In the genomic region with DNA sequence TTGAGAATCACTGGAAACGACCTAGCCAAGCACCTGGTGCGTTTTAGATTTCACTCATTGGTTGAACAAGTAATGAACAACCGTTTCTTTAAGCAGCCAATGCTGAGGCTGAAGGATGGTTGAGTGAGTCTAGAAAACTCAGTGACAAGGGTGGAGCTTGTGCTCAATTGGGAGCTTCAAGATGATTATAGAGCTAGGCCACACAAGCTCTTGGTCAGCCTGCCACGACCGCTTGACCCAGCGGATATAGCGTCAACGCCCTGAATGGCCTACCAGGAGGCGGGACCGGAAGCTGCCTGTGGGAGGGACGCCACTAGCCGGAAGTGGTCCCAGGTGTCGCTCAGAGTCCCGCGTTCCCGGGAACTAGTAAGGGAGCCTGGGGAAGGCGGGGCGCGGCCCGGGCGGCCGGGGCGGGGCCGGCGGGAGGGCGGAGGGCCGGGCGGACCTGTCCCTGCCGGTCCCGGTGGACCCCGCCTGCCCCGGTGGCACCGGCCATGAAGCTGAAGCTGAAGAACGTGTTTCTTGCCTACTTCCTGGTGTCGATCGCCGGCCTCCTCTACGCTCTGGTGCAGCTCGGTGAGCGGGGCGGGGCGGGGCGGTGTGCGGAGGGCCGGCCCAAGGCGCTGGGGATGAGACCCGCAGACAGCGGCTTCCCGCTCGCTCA, we compare ENCODE assay signal across 8 mouse cellular contexts. TPM values are rescaled to one million over a fixed set of nuclear protein-coding genes. Genes with fewer than 3 reads are reported as not detected.
A peak's percentile ranks its signal among the peaks of the same experiment; 100 is the strongest.
DNase-seq lines count a peak whose midpoint lies in the region; ATAC-seq lines count a peak whose summit lies in the region.

TSS of gene B3gat3 (plus strand) at position 302 of the 664 bp plus-strand sequence.

- H3K36me3 ChIP-seq in embryonic facial prominence, embryonic 10.5 days (replicated peaks): peaks cover 47% of the 10 kb centered on the region
- H3K36me3 ChIP-seq in intestine, embryonic 16.5 days (ENCODE audit: control insufficient read depth, insufficient read depth, low read length): no peaks in the 10 kb centered on the region

- WGBS in embryonic facial prominence, embryonic 10.5 days: 3% methylated on average over 50 of the region's 50 CpGs
- WGBS in intestine, embryonic 16.5 days: 2% methylated on average over 50 of the region's 50 CpGs

- H3K27me3 ChIP-seq in embryonic facial prominence, embryonic 10.5 days (replicated peaks; ENCODE audit: low read depth, poor library complexity, severe bottlenecking): no peaks in the 10 kb centered on the region
- H3K27me3 ChIP-seq in intestine, embryonic 16.5 days (replicated peaks; ENCODE audit: control insufficient read depth, insufficient read depth, low read length): no peaks in the 10 kb centered on the region

- peaks cover 22% of the 10 kb centered on the region for H3K4me1 ChIP-seq in embryonic facial prominence, embryonic 10.5 days
- H3K4me1 ChIP-seq in intestine, embryonic 16.5 days (ENCODE audit: control insufficient read depth, insufficient read depth, low read length): peaks cover 10% of the 10 kb centered on the region; the same call in 1 of the 2 replicates

- peak within 1 kb of the TSS; percentile 86 for H3K9ac ChIP-seq in intestine, embryonic 16.5 days (ENCODE audit: low read depth, low read length)

- intact Hi-C loops in left cerebral cortex, postnatal 25 days (cut with DNase I): no loop called here

- H3K27ac ChIP-seq in embryonic facial prominence, embryonic 10.5 days (replicated peaks): peak within 1 kb of the TSS; percentile 92
- peak within 1 kb of the TSS; percentile 96 for H3K27ac ChIP-seq in intestine, embryonic 16.5 days (ENCODE audit: low read length)

- peak within 1 kb of the TSS; percentile 75 for H3K4me2 ChIP-seq in intestine, embryonic 16.5 days (ENCODE audit: low read depth, low read length)

- ATAC-seq in intestine, embryonic 16.5 days: peak; percentile 99

- H3K4me3 ChIP-seq in embryonic facial prominence, embryonic 10.5 days: peak within 1 kb of the TSS; percentile 92
- H3K4me3 ChIP-seq in intestine, embryonic 16.5 days (ENCODE audit: low read length): peak within 1 kb of the TSS; percentile 83

- DNase-seq in adrenal gland, postnatal 14 days: peak; percentile 97
- DNase-seq in embryonic facial prominence, embryonic 10.5 days (ENCODE audit: low spot score): peak; percentile 95
- no peak for DNase-seq in gonadal fat pad, adult 2 months (ENCODE audit: low read depth)
- DNase-seq in left cerebral cortex, postnatal 25 days (ENCODE audit: low spot score in 2 of 2): peak; percentile 96 to 97
- DNase-seq in mesoderm, embryonic 11.5 days (ENCODE audit: low read depth, low spot score): peak; percentile 94
- peak; percentile 94 for DNase-seq in right cerebral cortex, postnatal 25 days
- peak; percentile 95 to 97 for DNase-seq in urinary bladder, postnatal 36 days (ENCODE audit: low spot score in 2 of 2)

- no peaks in the 10 kb centered on the region for H3K9me3 ChIP-seq in embryonic facial prominence, embryonic 10.5 days
- no peaks in the 10 kb centered on the region for H3K9me3 ChIP-seq in intestine, embryonic 16.5 days (ENCODE audit: control insufficient read depth, low read length)

RNA-seq across cellular contexts. Expression of gene B3gat3, which starts in this region (rescaled TPM):
- total RNA-seq in adrenal gland, postnatal 14 days (2021): 52.1 and 53.8 TPM in 2 replicates
- polyA plus RNA-seq in embryonic facial prominence, embryonic 10.5 days (2016; fragmentation: Nextera tagmentation; extraction: Ambion mirVana): 46.7 and 47.3 TPM in 2 replicates
- 83.8 and 88.2 TPM in 2 replicates for polyA plus RNA-seq in gonadal fat pad, adult 2 months (2012; rRNA removed)
- polyA plus RNA-seq in intestine, embryonic 16.5 days (2015; fragmentation: Nextera tagmentation; extraction: Ambion mirVana): 44.0 and 45.4 TPM in 2 replicates
- total RNA-seq in left cerebral cortex, postnatal 25 days (2021): 100 to 1,000 TPM; 151 to 163 TPM
